Mouse (Mus musculus) bone marrow, adult 2 months (tissue): ENCODE measurements at regions not wholly inside any gene's neighbourhood (a gene's known extent, or its start where the extent isn't known, plus 50 kb on each side); places are given as distances from the start of the nearest gene placed in this dataset.

ENCODE experiments used
- H3K27ac ChIP-seq: fragments of 200-500 bp; 2 replicates; pipeline ENCODE4 v1.5.1; 2012; ENCODE audit warnings: low read depth, mild to moderate bottlenecking, control low read depth, inconsistent platforms, low read length; ENCODE audit not compliant: control insufficient read depth, poor library complexity, insufficient read depth
- H3K4me1 ChIP-seq: fragments of 200-500 bp; 2 replicates; pipeline ENCODE4 v1.6.1; 2011; ENCODE audit warnings: low read length; ENCODE audit not compliant: control insufficient read depth, insufficient read depth
- H3K4me3 ChIP-seq: fragments of 200-500 bp; replicated peaks from 2 replicates; pipeline ENCODE3; 2011; ENCODE audit warnings: mild to moderate bottlenecking, low read depth, low read length, control low read depth; ENCODE audit not compliant: control insufficient read depth
- CTCF ChIP-seq: fragments of 200-500 bp; IDR thresholded peaks from 2 replicates; pipeline ENCODE4 v1.5.1; 2011; ENCODE audit warnings: low read length, control low read depth; ENCODE audit not compliant: control insufficient read depth, insufficient read depth
- POLR2A ChIP-seq: fragments of 200-500 bp; IDR thresholded peaks from 2 replicates; pipeline ENCODE4 v1.6.1; 2011; ENCODE audit warnings: low read depth, mild to moderate bottlenecking, control low read depth, low read length, borderline replicate concordance; ENCODE audit not compliant: control insufficient read depth
- WGBS: fragments of 180-500 bp; shearing (Covaris S2); methylation state at CpG from one replicate; pipeline ENCODE4 v1.1.7; 2018; 5-methylcytosine and 5-hydroxymethylcytosine counted together

GRCm38 (mm10) chr11:112370941-112371340, 411.1 kb upstream of the Sox9 start:
- Histone ChIP-seq H3K4me3 (no peak overlapping the region), H3K4me1 (no peaks in the 10 kb centered on the region), H3K27ac (no peak overlapping the region)
- 83% methylated on average over 4 of the region's 4 CpGs for WGBS
- TF ChIP-seq POLR2A (no peak), CTCF (no peak)

DNA sequence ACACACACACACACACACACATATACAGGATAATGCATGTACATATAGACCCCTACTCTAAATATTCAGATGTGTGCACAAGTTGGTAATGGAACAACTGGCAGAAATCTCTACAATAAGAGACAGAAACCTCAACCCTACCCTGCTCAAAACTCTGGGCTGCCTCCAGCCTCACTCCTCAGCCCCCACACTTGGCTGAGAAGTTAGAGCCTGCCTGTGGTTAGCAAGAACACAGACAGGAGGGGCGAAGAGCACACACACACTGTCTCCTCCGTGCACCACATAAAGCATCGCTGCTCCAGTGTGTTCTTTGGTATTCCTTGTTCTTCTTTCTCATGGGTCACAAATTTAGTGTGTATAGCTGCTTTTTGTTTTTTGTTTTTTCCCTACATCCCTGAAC, 382.0 kb upstream of the Sox9 start:
- TF ChIP-seq POLR2A, result no peak
- TF ChIP-seq CTCF, result no peak
- 82% methylated on average over 3 of the region's 3 CpGs for WGBS
- Histone ChIP-seq H3K4me1 (no peaks in the 10 kb centered on the region), H3K27ac (no peak overlapping the region), H3K4me3 (no peak overlapping the region)

DNA sequence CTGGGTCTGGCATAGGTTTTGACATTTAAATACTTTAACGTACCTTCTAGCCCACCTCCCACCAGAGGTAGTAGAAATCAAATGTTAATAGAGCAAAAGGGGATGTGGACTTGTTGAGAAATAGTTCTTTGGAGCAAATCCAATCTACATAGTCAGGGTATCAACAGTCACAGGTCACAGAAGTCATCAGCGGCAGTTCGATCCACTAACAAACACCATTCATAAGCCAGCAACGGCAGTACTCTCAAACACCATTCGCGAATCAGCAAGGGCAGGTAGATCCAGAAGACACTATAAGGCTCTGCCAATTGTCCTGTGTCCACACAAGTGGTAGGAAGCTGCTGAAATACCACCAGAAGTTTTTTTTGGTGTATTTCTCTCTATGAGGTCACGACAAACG, 374.3 kb upstream of the Sox9 start:
- H3K4me3 ChIP-seq, result no peak overlapping the region
- TF ChIP-seq POLR2A, result no peak
- TF ChIP-seq CTCF, result no peak
- H3K4me1 ChIP-seq, result no peaks in the 10 kb centered on the region
- 82% methylated on average over 8 of the region's 8 CpGs for WGBS
- H3K27ac ChIP-seq, result no peak overlapping the region

DNA sequence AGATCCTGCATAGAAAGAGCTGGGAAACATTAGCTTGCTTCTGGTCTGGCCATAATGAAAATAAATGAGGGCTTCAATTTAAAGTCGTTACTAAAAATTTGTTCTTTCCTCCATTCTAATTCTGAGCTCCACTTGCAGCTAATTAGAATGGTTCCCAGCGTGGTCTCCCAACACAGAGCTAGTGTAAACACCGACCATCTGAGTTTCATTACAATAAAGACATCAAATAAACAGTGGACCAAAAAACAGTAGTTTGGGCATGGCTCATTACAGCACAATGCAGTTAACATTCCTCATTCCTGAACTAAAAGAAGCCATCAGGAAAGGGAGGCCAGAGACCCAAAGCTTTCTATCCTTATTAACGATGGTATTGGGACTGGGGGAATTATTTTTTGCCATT, 369.6 kb upstream of the Sox9 start:
- Histone ChIP-seq H3K4me1 (no peaks in the 10 kb centered on the region), H3K4me3 (no peak overlapping the region), H3K27ac (no peak overlapping the region)
- TF ChIP-seq CTCF (no peak), POLR2A (no peak)
- 46% methylated on average over 4 of the region's 4 CpGs for WGBS

GRCm38 (mm10) chr11:112442639-112443038, 339.4 kb upstream of the Sox9 start:
- 56% methylated on average over 1 of the region's 1 CpGs for WGBS
- Histone ChIP-seq H3K27ac (no peak overlapping the region), H3K4me1 (no peaks in the 10 kb centered on the region), H3K4me3 (no peak overlapping the region)
- no peak for TF ChIP-seq CTCF
- TF ChIP-seq POLR2A, result no peak

- H3K4me1 ChIP-seq, result no peaks in the 10 kb centered on the region
- H3K4me3 ChIP-seq, result no peak overlapping the region
- 68% methylated on average over 4 of the region's 4 CpGs for WGBS
- TF ChIP-seq POLR2A, result no peak
- TF ChIP-seq CTCF, result no peak
- H3K27ac ChIP-seq, result no peak overlapping the region
Observed at GRCm38 (mm10) chr11:112443890-112444289, 338.1 kb upstream of the Sox9 start.

GRCm38 (mm10) chr11:112449632-112450031, 332.4 kb upstream of the Sox9 start:
- WGBS, result 67% methylated on average over 5 of the region's 5 CpGs
- TF ChIP-seq POLR2A, result no peak
- no peak for TF ChIP-seq CTCF
- Histone ChIP-seq H3K4me3 (no peak overlapping the region), H3K4me1 (no peaks in the 10 kb centered on the region), H3K27ac (no peak overlapping the region)

- H3K4me3 ChIP-seq, result no peak overlapping the region
- no peaks in the 10 kb centered on the region for H3K4me1 ChIP-seq
- 78% methylated on average over 6 of the region's 6 CpGs for WGBS
- H3K27ac ChIP-seq, result no peak overlapping the region
- no peak for TF ChIP-seq CTCF
- no peak for TF ChIP-seq POLR2A
Observed at GRCm38 (mm10) chr11:112450227-112450626, 331.8 kb upstream of the Sox9 start.

DNA sequence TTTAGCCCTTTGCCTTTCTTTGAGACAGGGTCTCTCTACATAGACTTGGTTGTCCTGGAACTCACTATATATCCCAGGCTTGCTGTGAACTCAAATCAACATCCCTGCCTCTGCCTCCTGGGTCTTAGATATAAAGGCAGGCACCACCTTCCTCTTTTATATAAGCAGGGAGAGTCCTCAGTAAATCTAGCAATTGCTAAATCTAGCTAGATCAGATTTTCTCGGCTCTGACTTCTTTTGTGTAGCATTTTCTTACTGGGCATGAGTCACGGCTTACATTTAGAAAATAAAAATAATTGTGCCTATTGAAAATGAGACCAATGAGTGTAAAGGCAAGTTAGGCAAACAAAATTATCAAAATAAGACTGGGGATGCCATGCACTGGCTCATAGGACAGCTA, 323.9 kb upstream of the Sox9 start:
- Histone ChIP-seq H3K4me3 (no peak overlapping the region), H3K27ac (no peak overlapping the region), H3K4me1 (no peaks in the 10 kb centered on the region)
- 73% methylated on average over 2 of the region's 2 CpGs for WGBS
- TF ChIP-seq CTCF, result no peak
- no peak for TF ChIP-seq POLR2A

DNA sequence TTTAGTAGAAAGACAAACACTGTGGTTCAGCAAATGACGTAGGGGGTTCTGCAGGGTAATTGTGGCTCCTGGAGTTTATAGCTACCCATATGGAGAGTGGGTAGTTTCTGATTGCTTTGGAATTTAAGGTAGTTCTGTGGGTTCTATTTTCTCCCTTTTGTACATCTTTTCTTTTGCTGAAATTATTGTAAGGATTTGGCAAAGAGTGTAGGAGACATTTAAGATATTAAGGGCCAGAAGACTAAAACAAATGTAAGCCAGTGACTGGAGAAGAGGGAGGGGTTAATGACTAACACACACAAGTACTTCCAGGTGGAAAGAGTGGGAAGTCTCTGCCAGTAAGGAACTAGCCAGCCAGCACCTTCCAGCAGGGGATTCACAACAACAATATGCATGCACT, 318.9 kb upstream of the Sox9 start:
- 84% methylated on average over 1 of the region's 1 CpGs for WGBS
- TF ChIP-seq POLR2A (no peak), CTCF (no peak)
- no peak overlapping the region for H3K27ac ChIP-seq
- no peak overlapping the region for H3K4me3 ChIP-seq
- H3K4me1 ChIP-seq, result no peaks in the 10 kb centered on the region
